Comparison of ENCODE assay signal across 9 mouse cellular contexts in genomic region chr12:111878213-111878612, GRCm38 (mm10). TPM values are rescaled to one million over a fixed set of nuclear protein-coding genes. Genes with fewer than 3 reads are reported as not detected.
DNase-seq lines count a peak whose midpoint lies in the region; ATAC-seq and TF ChIP-seq lines count a peak whose summit lies in the region.
"Had no signal": no experiment of that assay in that cellular context is flagged by ENCODE, and none has a peak within 500 bp of the region (broad histone marks: within the 10 kb centered on the region; RNA-seq: fewer than 3 reads in every experiment).

No protein-coding gene starts in this region.

- no peaks in the 10 kb centered on the region for H3K9me3 ChIP-seq in forebrain, embryonic 15.5 days

- WGBS in forebrain, embryonic 15.5 days = 9% methylated on average over 3 of the region's 3 CpGs

- no peaks in the 10 kb centered on the region for H3K36me3 ChIP-seq in forebrain, embryonic 15.5 days

- TF ChIP-seq CTCF in layer of hippocampus, adult 2 months (conservative IDR thresholded peaks at IDR 0.05) = peak; percentile 87

- no peak overlapping the region for H3K4me2 ChIP-seq in forebrain, embryonic 15.5 days (replicated peaks)

- no peaks in the 10 kb centered on the region for H3K4me1 ChIP-seq in forebrain, embryonic 15.5 days

- H3K9ac ChIP-seq in forebrain, embryonic 15.5 days (replicated peaks) = no peak overlapping the region

- peak; percentile 45; the same call in 1 of the 2 replicates for ATAC-seq in cerebellum, adult (ENCODE audit: insufficient number of reproducible peaks, low FRiP score, low TSS enrichment)
- peak; percentile 72 for ATAC-seq in forebrain, embryonic 15.5 days (replicated peaks)
- peak; percentile 67 to 71; a peak in 3 of 4 replicates for ATAC-seq in hematopoietic stem cell, adult 5-6 weeks (replicated peaks in 1 of 2; ENCODE audit: insufficient read depth in 1 of 2, low FRiP score in 2 of 2, low TSS enrichment in 1 of 2, low read depth in 1 of 2, poor library complexity in 2 of 2, severe bottlenecking in 2 of 2)

- no peak overlapping the region for H3K4me3 ChIP-seq in forebrain, embryonic 15.5 days
- no peak overlapping the region for H3K4me3 ChIP-seq in layer of hippocampus, adult 2 months

- DNase-seq in MN1 (ENCODE audit: low spot score) = peak; percentile 66
- peak; percentile 65 to 86 for DNase-seq in layer of hippocampus, adult 2 months (ENCODE audit: low spot score in 2 of 2)
- peak; percentile 91 for DNase-seq in lung, postnatal 10 days
- peak; percentile 75 for DNase-seq in right cerebral cortex, adult 18-20 months
- peak; percentile 47 for DNase-seq in urinary bladder, postnatal 10 days (ENCODE audit: low spot score)

- H3K27ac ChIP-seq in forebrain, embryonic 15.5 days (replicated peaks) = no peak overlapping the region
- H3K27ac ChIP-seq in layer of hippocampus, adult 2 months = 0 out of 2 replicates have a peak overlapping the region, but pooled peaks have one; percentile 29
- H3K27ac ChIP-seq: macrophage had no signal

- no peaks in the 10 kb centered on the region for H3K27me3 ChIP-seq in forebrain, embryonic 15.5 days

RNA-seq across cellular contexts. Expression of gene Ppp1r13b, which starts 29.7 kb away (rescaled TPM):
- polyA plus RNA-seq in forebrain, embryonic 15.5 days (2015; fragmentation: Nextera tagmentation; extraction: Ambion mirVana) = 21.4 and 22.6 TPM in 2 replicates
- total RNA-seq in hematopoietic stem cell, adult 5-6 weeks (2017) = 25.8 and 34.7 TPM in 2 replicates
- 100 to 1,000 TPM; 101 to 106 TPM for total RNA-seq in layer of hippocampus, adult 2 months (2021)
